Mouse (Mus musculus): Measurements from ENCODE around the gene Gm10639.
"Not testable (repeated sequence)": the region's sequence is repeated elsewhere in the genome, so short reads cannot be mapped to it uniquely, and the experiment has no call there.

DNA sequence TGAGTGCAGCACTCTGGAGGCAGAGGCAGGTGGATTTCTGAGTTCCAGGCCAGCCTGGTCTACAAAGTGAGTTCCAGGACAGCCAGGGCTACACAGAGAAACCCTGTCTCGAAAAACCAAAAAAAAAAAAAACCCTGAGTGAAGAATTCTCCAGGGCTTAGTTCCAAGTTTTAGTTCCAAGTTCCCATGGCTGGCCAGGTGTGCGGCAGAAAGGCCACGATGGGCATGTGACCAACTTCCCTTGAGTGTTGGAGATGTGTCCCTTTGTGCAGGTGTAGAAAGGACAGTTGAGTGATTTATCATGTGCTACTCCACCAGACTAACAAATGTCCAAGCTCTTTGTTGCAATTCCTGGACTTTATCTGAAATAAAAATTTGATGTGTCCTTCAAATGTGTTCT, 59.4 kb downstream of the Gm10639 start:
- TF ChIP-seq CTCF (IDR thresholded peaks at IDR 0.05; ENCODE audit: low read depth, low read length); TAL1 (conservative IDR thresholded peaks at IDR 0.05; ENCODE audit: low read depth, low read length): not testable (repeated sequence)

Data from G1E (cell line).